Mouse (Mus musculus) hindbrain, embryonic 13.5 days (tissue): ENCODE measurements around the gene Matn3. TPM values are rescaled to one million over a fixed set of nuclear protein-coding genes. Genes with fewer than 3 reads are reported as not detected.

Experiments
- ATAC-seq: fragments of 200-750 bp; cut with Nextera tagmentation; 2 replicates; pipeline ENCODE4 v1.8.0; 2017; ENCODE audit warnings: moderate TSS enrichment; ENCODE audit not compliant: low FRiP score
- H3K27ac ChIP-seq: fragments of 300-500 bp; sonication (generic); 2 replicates; pipeline ENCODE4 v1.5.1; 2015; ENCODE audit warnings: inconsistent platforms, mild to moderate bottlenecking, moderate library complexity
- H3K27me3 ChIP-seq: fragments of 300-500 bp; sonication (generic); 2 replicates; pipeline ENCODE4 v1.6.1; 2015; ENCODE audit warnings: mild to moderate bottlenecking, inconsistent platforms
- H3K36me3 ChIP-seq: fragments of 300-500 bp; sonication (generic); 2 replicates; pipeline ENCODE4 v1.6.1; 2015; ENCODE audit warnings: mild to moderate bottlenecking, inconsistent platforms
- H3K4me1 ChIP-seq: fragments of 300-500 bp; sonication (generic); replicated peaks from 2 replicates; pipeline ENCODE4 v1.6.1; 2015; ENCODE audit warnings: inconsistent platforms
- H3K4me2 ChIP-seq: fragments of 300-500 bp; sonication (generic); 2 replicates; pipeline ENCODE4 v1.6.1; 2015; ENCODE audit warnings: inconsistent platforms, mild to moderate bottlenecking, moderate library complexity
- H3K4me3 ChIP-seq: fragments of 300-500 bp; sonication (generic); 2 replicates; pipeline ENCODE4 v1.5.1; 2015; ENCODE audit warnings: mild to moderate bottlenecking, inconsistent platforms
- H3K9ac ChIP-seq: fragments of 300-500 bp; sonication (generic); 2 replicates; pipeline ENCODE4 v1.6.1; 2015; ENCODE audit warnings: mild to moderate bottlenecking, inconsistent platforms
- H3K9me3 ChIP-seq: fragments of 300-500 bp; sonication (generic); 2 replicates; pipeline ENCODE4 v1.6.1; 2016; ENCODE audit warnings: inconsistent platforms
- WGBS: fragments of 180-500 bp; shearing (Covaris S2); methylation state at CpG from one replicate; pipeline ENCODE4 v1.1.7; 2015; 5-methylcytosine and 5-hydroxymethylcytosine counted together
- polyA plus RNA-seq: library from polyadenylated mRNA; unstranded; fragments of >200 nt; fragmentation: Nextera tagmentation; extraction: Ambion mirVana; gene quantifications from 2 replicates; pipeline ENCODE4 v1.2.1, GENCODE M21; 2015

Gene Matn3
- polyA plus RNA-seq, 1 experiment from 2014 or later: 0.22 TPM

DNA sequence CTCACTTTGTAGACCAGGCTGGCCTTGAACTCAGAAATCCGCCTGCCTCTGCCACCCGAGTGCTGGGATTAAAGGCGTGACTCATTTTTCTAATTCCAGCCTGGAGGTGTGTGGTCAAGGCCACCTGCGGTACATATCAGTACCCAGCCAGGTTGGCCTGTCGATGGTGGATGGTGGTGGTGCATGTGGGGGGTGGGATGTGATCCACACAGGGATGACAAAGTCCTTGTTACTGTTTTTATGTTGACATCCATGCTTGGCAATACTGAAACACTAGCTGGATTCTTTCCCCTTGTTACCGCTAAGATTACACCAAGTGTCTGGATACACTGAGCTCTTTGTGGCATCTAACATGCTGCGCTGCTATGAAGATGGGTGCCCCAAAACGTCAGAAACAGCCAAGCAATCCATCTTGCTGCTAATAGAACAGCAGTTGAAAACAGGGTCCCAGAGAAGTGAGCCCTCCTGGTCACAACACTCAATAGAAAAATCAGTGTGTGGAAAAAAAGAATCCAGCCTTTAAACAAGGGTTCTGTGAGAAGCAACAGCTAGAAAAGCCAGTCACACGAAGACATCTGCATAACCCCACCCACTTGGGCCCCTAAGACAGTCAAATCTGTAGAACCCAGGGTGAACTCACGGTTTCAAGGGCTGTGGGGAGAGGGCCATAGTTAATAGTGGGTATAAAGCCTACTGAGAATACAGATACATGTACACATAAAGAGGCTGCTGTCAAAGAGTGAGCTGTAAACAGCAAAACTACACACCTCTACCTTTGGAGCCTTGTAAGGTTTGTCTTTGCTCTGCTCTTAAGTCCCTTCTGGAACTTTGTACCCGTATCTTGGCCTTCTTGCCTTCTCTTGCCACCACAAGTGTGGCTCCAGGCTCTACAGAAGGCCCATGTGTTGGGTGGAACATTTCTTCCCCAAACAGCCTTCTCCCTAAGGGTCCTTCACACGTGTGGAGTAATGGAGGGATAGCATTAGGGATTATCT lies 7.4 kb upstream of the Matn3 start:
- Histone ChIP-seq H3K9ac (no peak overlapping the region), H3K36me3 (peaks cover 44% of the 10 kb centered on the region), H3K9me3 (no peaks in the 10 kb centered on the region), H3K4me2 (no peak overlapping the region), H3K4me1 (no peaks in the 10 kb centered on the region), H3K27me3 (no peaks in the 10 kb centered on the region), H3K27ac (peak overlapping the region; percentile 2; the same call in 1 of the 2 replicates), H3K4me3 (no peak overlapping the region)
- ATAC-seq: no peak
- 67% methylated on average over 12 of the region's 12 CpGs for WGBS

- Histone ChIP-seq H3K4me1 (no peaks in the 10 kb centered on the region), H3K4me2 (no peak overlapping the region), H3K4me3 (no peak overlapping the region), H3K9ac (no peak overlapping the region), H3K9me3 (no peaks in the 10 kb centered on the region), H3K27ac (no peak overlapping the region), H3K27me3 (no peaks in the 10 kb centered on the region), H3K36me3 (peaks cover 35% of the 10 kb centered on the region)
- 72% methylated on average over 4 of the region's 4 CpGs for WGBS
- no peak for ATAC-seq
Measured at GRCm38 (mm10) chr12:8941131-8941615, 6.6 kb upstream of the Matn3 start.

DNA sequence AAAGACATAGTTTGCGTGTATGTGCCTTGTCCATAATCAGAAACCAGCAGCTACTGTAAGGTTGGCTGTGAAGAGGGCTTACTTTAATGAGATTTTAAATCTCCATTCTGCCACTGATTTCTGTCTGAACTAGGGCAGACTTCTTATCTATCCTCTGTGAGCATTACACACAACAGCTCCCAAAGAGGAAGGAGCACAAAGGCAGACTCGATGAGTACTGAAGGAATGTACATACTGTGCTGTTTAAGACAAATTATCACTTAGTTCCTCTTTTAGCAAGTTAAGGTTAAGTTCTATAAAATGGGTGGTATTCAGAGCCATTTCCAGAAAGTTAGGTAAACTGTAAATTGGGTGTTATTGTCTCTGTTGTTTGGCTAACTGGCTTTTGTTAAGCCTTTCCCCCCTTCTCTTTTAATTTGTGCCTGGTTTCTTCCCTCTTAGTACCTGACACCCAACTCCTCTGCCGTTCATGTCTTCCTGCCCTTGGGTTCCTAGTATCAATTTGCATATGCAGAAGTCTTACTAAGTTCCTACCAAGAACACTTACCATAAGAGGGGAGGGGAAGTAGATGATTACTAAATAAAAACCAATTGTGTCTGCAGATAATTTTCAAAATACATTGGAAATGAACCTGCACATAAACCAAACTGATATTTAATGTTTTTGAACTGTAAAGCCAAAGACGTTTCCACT lies 5.9 kb upstream of the Matn3 start:
- H3K27me3 ChIP-seq: no peaks in the 10 kb centered on the region; the same call in 1 of the 2 replicates
- no peak overlapping the region for H3K4me3 ChIP-seq
- H3K9ac ChIP-seq: no peak overlapping the region
- H3K9me3 ChIP-seq: no peaks in the 10 kb centered on the region
- 80% methylated on average over 4 of the region's 4 CpGs for WGBS
- H3K36me3 ChIP-seq: peaks cover 28% of the 10 kb centered on the region
- no peaks in the 10 kb centered on the region for H3K4me1 ChIP-seq
- no peak overlapping the region for H3K4me2 ChIP-seq
- no peak overlapping the region for H3K27ac ChIP-seq
- no peak for ATAC-seq

- peaks cover 20% of the 10 kb centered on the region for H3K27me3 ChIP-seq
- H3K4me2 ChIP-seq: peak overlapping the region; percentile 96
- 71% methylated on average over 9 of the region's 9 CpGs for WGBS
Measured at GRCm38 (mm10) chr12:8947163-8947562, 566 bp upstream of the Matn3 start.

DNA sequence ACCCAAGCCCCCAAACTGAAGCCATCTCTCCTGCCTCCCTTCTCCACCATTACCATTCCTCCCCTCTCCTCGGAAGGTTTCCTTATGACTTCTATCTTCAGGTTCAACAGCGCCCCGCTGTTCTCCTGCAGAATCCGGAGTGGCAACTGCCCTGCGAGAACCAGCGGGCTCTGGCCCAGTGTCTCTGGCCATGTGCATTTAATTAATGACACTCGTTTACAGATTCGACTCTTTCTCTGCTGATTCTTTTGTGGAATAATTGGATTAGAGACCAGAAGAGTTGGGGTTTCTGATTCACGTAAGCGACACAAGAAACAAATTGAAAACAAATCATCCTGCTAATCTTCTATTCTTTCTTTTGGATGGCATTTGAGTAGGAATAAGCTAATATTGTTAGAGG lies 5.4 kb downstream of the Matn3 start:
- Histone ChIP-seq H3K9ac (no peak overlapping the region), H3K36me3 (no peaks in the 10 kb centered on the region), H3K27ac (no peak overlapping the region), H3K4me2 (no peak overlapping the region), H3K4me3 (no peak overlapping the region), H3K4me1 (peaks cover 4% of the 10 kb centered on the region), H3K27me3 (peaks cover 18% of the 10 kb centered on the region), H3K9me3 (no peaks in the 10 kb centered on the region)
- ATAC-seq: no peak
- 76% methylated on average over 10 of the region's 10 CpGs for WGBS

More at GRCm38 (mm10) chr12:8947163-8947562, 566 bp upstream of the Matn3 start:
- H3K9me3 ChIP-seq: no peaks in the 10 kb centered on the region
- ATAC-seq: no peak
- H3K4me3 ChIP-seq: peak overlapping the region; percentile 49
- H3K36me3 ChIP-seq: no peaks in the 10 kb centered on the region
- no peak overlapping the region for H3K27ac ChIP-seq
- peaks cover 11% of the 10 kb centered on the region for H3K4me1 ChIP-seq
- H3K9ac ChIP-seq: no peak overlapping the region

- H3K9ac ChIP-seq: no peak overlapping the region
- WGBS: 40% methylated on average over 9 of the region's 9 CpGs
- 0 out of 2 replicates have a peak, but pooled peaks cover 8% of the 10 kb centered on the region for H3K27me3 ChIP-seq
- no peaks in the 10 kb centered on the region for H3K4me1 ChIP-seq
- no peak overlapping the region for H3K27ac ChIP-seq
- no peak overlapping the region for H3K4me2 ChIP-seq
- no peak overlapping the region for H3K4me3 ChIP-seq
- ATAC-seq: no peak
- no peaks in the 10 kb centered on the region for H3K36me3 ChIP-seq
- H3K9me3 ChIP-seq: no peaks in the 10 kb centered on the region
Measured at GRCm38 (mm10) chr12:8954161-8954561, 6.4 kb downstream of the Matn3 start.

DNA sequence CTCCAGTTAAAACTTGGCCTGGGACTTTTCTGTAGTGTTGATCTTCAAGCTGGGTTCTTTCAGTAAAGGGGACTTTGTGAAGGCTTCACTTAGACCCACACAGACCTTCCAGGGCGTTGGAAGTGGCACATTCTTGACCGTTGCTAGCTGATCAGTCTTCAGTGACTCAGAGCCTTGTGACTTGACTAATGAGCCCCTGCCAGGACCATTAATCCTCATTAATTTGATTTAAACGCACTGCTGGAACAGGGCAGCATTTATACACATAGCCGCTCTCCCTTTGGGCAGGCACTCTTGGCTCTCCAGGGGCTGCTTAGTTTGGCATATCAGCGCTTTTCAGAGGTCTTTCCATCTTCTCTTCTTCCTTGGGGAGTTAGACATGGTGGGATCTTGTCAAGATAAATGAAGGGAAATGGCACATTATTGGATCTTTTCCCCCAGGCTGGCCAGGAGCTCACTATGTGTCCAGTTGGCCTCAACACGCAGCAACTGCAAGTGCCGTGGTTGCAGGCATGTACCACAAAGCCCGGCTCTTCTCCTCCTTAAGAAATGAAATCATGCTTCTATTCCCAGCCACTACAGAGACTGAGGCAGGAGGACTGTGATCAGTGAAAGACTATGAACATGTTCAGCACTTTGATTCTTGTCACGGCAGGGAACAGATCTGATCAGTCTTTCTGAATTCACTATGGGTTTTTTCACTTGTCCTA lies 14.0 kb downstream of the Matn3 start:
- 48% methylated on average over 9 of the region's 9 CpGs for WGBS
- Histone ChIP-seq H3K9me3 (no peaks in the 10 kb centered on the region), H3K27me3 (no peaks in the 10 kb centered on the region), H3K4me3 (no peak overlapping the region), H3K4me1 (peaks cover 9% of the 10 kb centered on the region), H3K27ac (0 out of 2 replicates have a peak overlapping the region, but pooled peaks have one; percentile 5), H3K9ac (no peak overlapping the region), H3K36me3 (no peaks in the 10 kb centered on the region), H3K4me2 (no peak overlapping the region)
- peak; percentile 57; the same call in 1 of the 2 replicates for ATAC-seq

DNA sequence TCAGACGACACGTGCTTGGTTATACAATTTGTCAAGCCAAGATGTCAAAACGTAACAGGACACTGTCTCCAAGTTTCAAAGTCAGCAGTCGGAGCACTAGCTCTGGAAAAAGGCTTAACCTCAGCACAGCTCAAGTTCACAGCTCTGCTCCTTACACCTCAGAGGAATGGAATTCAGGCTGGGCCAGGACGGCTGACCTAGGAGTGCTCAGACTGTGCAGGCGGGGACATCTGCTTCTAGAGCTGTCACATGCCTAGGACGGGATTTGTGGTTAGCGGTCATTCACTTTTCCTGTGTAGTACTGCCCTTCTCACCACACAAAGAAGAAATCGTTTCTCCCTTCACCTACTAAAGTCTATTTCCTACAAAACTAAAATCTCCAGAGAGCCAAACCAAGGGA lies 22.1 kb downstream of the Matn3 start:
- Histone ChIP-seq H3K27me3 (peaks cover 3% of the 10 kb centered on the region), H3K36me3 (no peaks in the 10 kb centered on the region), H3K4me3 (no peak overlapping the region), H3K9me3 (no peaks in the 10 kb centered on the region), H3K27ac (no peak overlapping the region), H3K9ac (no peak overlapping the region), H3K4me2 (no peak overlapping the region), H3K4me1 (peaks cover 10% of the 10 kb centered on the region)
- ATAC-seq: no peak
- 47% methylated on average over 9 of the region's 9 CpGs for WGBS

- WGBS: under 1% methylated on average over 44 of the region's 45 CpGs
- H3K9me3 ChIP-seq: no peaks in the 10 kb centered on the region
- peak; percentile 97 for ATAC-seq
- peak within 1 kb of the TSS; percentile 76 for H3K9ac ChIP-seq
- peak within 1 kb of the TSS; percentile 70 for H3K4me3 ChIP-seq
- peaks cover 5% of the 10 kb centered on the region for H3K36me3 ChIP-seq
- H3K4me2 ChIP-seq: peak within 1 kb of the TSS; percentile 79
- H3K27me3 ChIP-seq: peaks cover 3% of the 10 kb centered on the region
- peak within 1 kb of the TSS; percentile 84 for H3K27ac ChIP-seq
- H3K4me1 ChIP-seq: peaks cover 15% of the 10 kb centered on the region
Measured at GRCm38 (mm10) chr12:8973820-8974465, 26.2 kb downstream of the Matn3 start, which contains the start of gene Wdr35. Gene Wdr35, plus strand, starts transcription at chr12:8973892.

DNA sequence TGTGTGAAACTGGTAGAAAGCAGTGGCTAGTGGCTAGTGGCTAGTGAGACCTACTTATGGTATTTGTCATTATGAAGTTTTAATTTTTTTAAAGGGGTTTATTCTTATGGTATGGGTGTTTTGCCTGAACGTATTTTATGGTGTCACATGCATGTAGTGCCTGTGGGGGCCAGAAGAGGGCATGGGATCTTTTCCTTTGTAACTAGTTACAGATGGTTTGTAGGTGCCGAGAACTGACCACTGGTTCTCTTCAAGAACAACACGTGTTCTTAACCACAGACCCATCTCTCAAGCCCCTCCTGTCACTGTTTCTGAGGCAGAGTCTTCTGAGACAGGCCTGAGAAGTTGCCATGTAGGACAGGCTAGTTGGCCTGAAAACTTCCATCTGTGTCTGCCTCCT lies 27.3 kb downstream of the Matn3 start:
- peak overlapping the region; percentile 79 for H3K4me2 ChIP-seq
- H3K4me3 ChIP-seq: peak overlapping the region; percentile 70
- no peaks in the 10 kb centered on the region for H3K9me3 ChIP-seq
- peaks cover 3% of the 10 kb centered on the region for H3K27me3 ChIP-seq
- H3K27ac ChIP-seq: no peak overlapping the region
- no peak overlapping the region for H3K9ac ChIP-seq
- H3K36me3 ChIP-seq: peaks cover 16% of the 10 kb centered on the region
- H3K4me1 ChIP-seq: peaks cover 15% of the 10 kb centered on the region
- ATAC-seq: no peak
- 86% methylated on average over 3 of the region's 3 CpGs for WGBS

- WGBS: 76% methylated on average over 8 of the region's 8 CpGs
- Histone ChIP-seq H3K4me3 (no peak overlapping the region), H3K36me3 (peaks cover 25% of the 10 kb centered on the region)
Measured at GRCm38 (mm10) chr12:8993231-8993630, 45.5 kb downstream of the Matn3 start.

More at GRCm38 (mm10) chr12:8993231-8993630, 45.5 kb downstream of the Matn3 start:
- H3K4me2 ChIP-seq: no peak overlapping the region
- no peaks in the 10 kb centered on the region for H3K4me1 ChIP-seq
- H3K27me3 ChIP-seq: no peaks in the 10 kb centered on the region
- no peaks in the 10 kb centered on the region for H3K9me3 ChIP-seq
- no peak for ATAC-seq
- no peak overlapping the region for H3K9ac ChIP-seq
- no peak overlapping the region for H3K27ac ChIP-seq
